Mouse (Mus musculus): Measurements from ENCODE around the gene Wdr25.

GRCm38 (mm10) chr12:108929475-108929874 lies 36.0 kb downstream of the Wdr25 start:
- TF ChIP-seq POLR2A (IDR thresholded peaks at IDR 0.05; ENCODE audit: extremely low read depth, insufficient read depth, low read length) (no peak), CTCF (IDR thresholded peaks at IDR 0.05; ENCODE audit: low read depth, low read length) (no peak)

Measured in liver, adult 2 months (tissue).